Mouse (Mus musculus) intestine, embryonic 15.5 days (tissue): ENCODE measurements at regions not wholly inside any gene's neighbourhood (a gene's known extent, or its start where the extent isn't known, plus 50 kb on each side); places are given as distances from the start of the nearest gene placed in this dataset.

Source experiments
- ATAC-seq: fragments of 200-750 bp; cut with Nextera tagmentation; 2 replicates; pipeline ENCODE4 v1.8.0; 2017; ENCODE audit warnings: moderate TSS enrichment, moderate library complexity
- H3K27ac ChIP-seq: fragments of 300-500 bp; sonication (generic); 2 replicates; pipeline ENCODE4 v1.5.1; 2015; ENCODE audit warnings: mild to moderate bottlenecking, inconsistent platforms
- H3K27me3 ChIP-seq: fragments of 300-500 bp; sonication (generic); replicated peaks from 2 replicates; pipeline ENCODE4 v1.6.1; 2015; ENCODE audit warnings: inconsistent platforms
- H3K36me3 ChIP-seq: fragments of 300-500 bp; sonication (generic); 2 replicates; pipeline ENCODE4 v1.6.1; 2015; ENCODE audit warnings: inconsistent platforms
- H3K4me1 ChIP-seq: fragments of 300-500 bp; sonication (generic); replicated peaks from 2 replicates; pipeline ENCODE4 v1.6.1; 2015; ENCODE audit warnings: inconsistent platforms
- H3K4me2 ChIP-seq: fragments of 300-500 bp; sonication (generic); replicated peaks from 2 replicates; pipeline ENCODE4 v1.6.1; 2015; ENCODE audit warnings: mild to moderate bottlenecking, inconsistent platforms
- H3K4me3 ChIP-seq: fragments of 300-500 bp; sonication (generic); replicated peaks from 2 replicates; pipeline ENCODE4 v1.5.1; 2015; ENCODE audit warnings: inconsistent platforms
- H3K9ac ChIP-seq: fragments of 300-500 bp; sonication (generic); 2 replicates; pipeline ENCODE4 v1.6.1; 2015; ENCODE audit warnings: inconsistent platforms
- H3K9me3 ChIP-seq: fragments of 300-500 bp; sonication (generic); 2 replicates; pipeline ENCODE4 v1.6.1; 2016; ENCODE audit warnings: inconsistent platforms
- WGBS: fragments of 180-500 bp; shearing (Covaris S2); methylation state at CpG from one replicate; pipeline ENCODE4 v1.1.7; 2015; 5-methylcytosine and 5-hydroxymethylcytosine counted together

GRCm38 (mm10) chr1:99237214-99237613 lies 535.4 kb upstream of the Cntnap5b start:
- H3K27ac ChIP-seq, result no peak overlapping the region
- WGBS, result 58% methylated on average over 2 of the region's 2 CpGs
- ATAC-seq, result peak; percentile 61

GRCm38 (mm10) chr1:99285612-99286011 lies 487.0 kb upstream of the Cntnap5b start:
- H3K9me3 ChIP-seq, result no peaks in the 10 kb centered on the region
- H3K27ac ChIP-seq, result no peak overlapping the region
- no peak overlapping the region for H3K9ac ChIP-seq
- H3K4me2 ChIP-seq, result no peak overlapping the region
- ATAC-seq, result no peak
- no peaks in the 10 kb centered on the region for H3K4me1 ChIP-seq
- H3K4me3 ChIP-seq, result no peak overlapping the region
- H3K27me3 ChIP-seq, result no peaks in the 10 kb centered on the region
- H3K36me3 ChIP-seq, result no peaks in the 10 kb centered on the region

More at GRCm38 (mm10) chr1:99237214-99237613, 535.4 kb upstream of the Cntnap5b start:
- H3K27me3 ChIP-seq, result no peaks in the 10 kb centered on the region
- no peaks in the 10 kb centered on the region for H3K9me3 ChIP-seq
- H3K36me3 ChIP-seq, result no peaks in the 10 kb centered on the region
- no peak overlapping the region for H3K4me2 ChIP-seq
- no peaks in the 10 kb centered on the region for H3K4me1 ChIP-seq
- H3K9ac ChIP-seq, result no peak overlapping the region
- no peak overlapping the region for H3K4me3 ChIP-seq

GRCm38 (mm10) chr1:99287834-99288233 lies 484.7 kb upstream of the Cntnap5b start:
- Histone ChIP-seq H3K36me3 (no peaks in the 10 kb centered on the region), H3K27ac (no peak overlapping the region), H3K4me1 (no peaks in the 10 kb centered on the region), H3K9me3 (no peaks in the 10 kb centered on the region), H3K4me3 (no peak overlapping the region), H3K27me3 (no peaks in the 10 kb centered on the region), H3K9ac (no peak overlapping the region), H3K4me2 (no peak overlapping the region)
- peak; percentile 86 for ATAC-seq
- 65% methylated on average over 3 of the region's 3 CpGs for WGBS

- Histone ChIP-seq H3K27me3 (no peaks in the 10 kb centered on the region), H3K9ac (no peak overlapping the region), H3K4me2 (no peak overlapping the region), H3K36me3 (no peaks in the 10 kb centered on the region), H3K27ac (no peak overlapping the region), H3K4me3 (no peak overlapping the region), H3K9me3 (no peaks in the 10 kb centered on the region), H3K4me1 (no peaks in the 10 kb centered on the region)
- no peak for ATAC-seq
- WGBS, result 91% methylated on average over 2 of the region's 2 CpGs
Measured at GRCm38 (mm10) chr1:99299139-99299538, 473.4 kb upstream of the Cntnap5b start.

GRCm38 (mm10) chr1:99317043-99317709 lies 455.4 kb upstream of the Cntnap5b start:
- Histone ChIP-seq H3K4me1 (no peaks in the 10 kb centered on the region), H3K4me2 (no peak overlapping the region), H3K9me3 (no peaks in the 10 kb centered on the region), H3K27me3 (no peaks in the 10 kb centered on the region), H3K36me3 (no peaks in the 10 kb centered on the region), H3K9ac (no peak overlapping the region), H3K27ac (no peak overlapping the region), H3K4me3 (no peak overlapping the region)
- WGBS, result 65% methylated on average over 3 of the region's 3 CpGs
- no peak for ATAC-seq

GRCm38 (mm10) chr1:99317710-99318066 lies 454.9 kb upstream of the Cntnap5b start:
- no peak overlapping the region for H3K9ac ChIP-seq
- no peak overlapping the region for H3K4me3 ChIP-seq
- no peaks in the 10 kb centered on the region for H3K9me3 ChIP-seq
- no peak overlapping the region for H3K27ac ChIP-seq
- no peaks in the 10 kb centered on the region for H3K36me3 ChIP-seq
- WGBS, result 68% methylated on average over 4 of the region's 4 CpGs
- H3K27me3 ChIP-seq, result no peaks in the 10 kb centered on the region
- no peaks in the 10 kb centered on the region for H3K4me1 ChIP-seq
- no peak overlapping the region for H3K4me2 ChIP-seq
- ATAC-seq, result no peak
